Mouse (Mus musculus): Measurements from ENCODE around the gene Klrb1b.

DNA sequence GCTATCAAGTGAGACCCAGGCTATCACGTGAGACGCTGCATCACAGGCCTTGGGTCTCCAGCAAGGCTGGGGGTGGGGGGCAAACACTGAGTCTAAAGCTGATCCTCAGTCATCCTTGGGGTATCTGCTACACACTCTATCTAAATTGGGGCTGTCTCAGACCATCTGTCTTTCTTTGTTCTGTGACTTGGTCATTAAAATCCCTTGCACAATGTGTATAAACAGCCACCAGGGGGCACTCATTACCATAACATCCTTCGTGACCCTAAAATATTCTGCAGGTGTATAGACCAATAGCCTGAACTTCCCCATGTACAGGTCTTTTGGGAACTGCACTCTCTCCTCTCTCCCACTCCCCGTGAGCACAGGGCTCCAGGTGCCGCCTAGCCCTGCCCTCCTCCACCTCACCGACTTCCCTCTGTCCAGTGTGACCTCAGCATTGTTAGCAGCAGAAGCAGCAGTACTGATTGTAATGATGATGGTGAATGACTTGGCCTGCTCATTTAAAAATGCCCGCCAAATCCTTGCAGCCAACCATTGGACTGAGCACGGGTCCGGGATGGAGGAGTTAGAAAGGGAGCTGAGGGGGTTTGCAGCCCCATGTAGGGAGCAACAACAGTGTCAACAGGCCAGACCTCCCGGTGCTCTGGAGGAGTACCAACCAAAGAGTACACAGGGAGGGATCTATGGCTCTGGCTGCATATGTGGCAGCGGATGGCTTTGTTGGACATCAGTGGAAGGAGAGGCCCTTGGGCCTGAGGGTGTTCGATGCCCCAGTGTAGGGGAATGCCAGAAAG lies 28.1 kb upstream of the Klrb1b start:
- no peak for TF ChIP-seq POLR2A (IDR thresholded peaks at IDR 0.05; ENCODE audit: control insufficient read depth, extremely low read depth, insufficient read depth, low read length, poor library complexity)
- no peak for TF ChIP-seq CTCF (IDR thresholded peaks at IDR 0.05; ENCODE audit: borderline replicate concordance, control insufficient read depth, extremely low read depth, insufficient read depth, low read length, poor library complexity)

Measured in thymus, adult 2 months (tissue).